Mouse (Mus musculus): ENCODE measurements around the gene Rasgef1b. TPM values are rescaled to one million over a fixed set of nuclear protein-coding genes. Genes with fewer than 3 reads are reported as not detected.

Rasgef1b gene
- polyA plus RNA-seq, 2 experiments = 4.3 to 9.2 TPM

DNA sequence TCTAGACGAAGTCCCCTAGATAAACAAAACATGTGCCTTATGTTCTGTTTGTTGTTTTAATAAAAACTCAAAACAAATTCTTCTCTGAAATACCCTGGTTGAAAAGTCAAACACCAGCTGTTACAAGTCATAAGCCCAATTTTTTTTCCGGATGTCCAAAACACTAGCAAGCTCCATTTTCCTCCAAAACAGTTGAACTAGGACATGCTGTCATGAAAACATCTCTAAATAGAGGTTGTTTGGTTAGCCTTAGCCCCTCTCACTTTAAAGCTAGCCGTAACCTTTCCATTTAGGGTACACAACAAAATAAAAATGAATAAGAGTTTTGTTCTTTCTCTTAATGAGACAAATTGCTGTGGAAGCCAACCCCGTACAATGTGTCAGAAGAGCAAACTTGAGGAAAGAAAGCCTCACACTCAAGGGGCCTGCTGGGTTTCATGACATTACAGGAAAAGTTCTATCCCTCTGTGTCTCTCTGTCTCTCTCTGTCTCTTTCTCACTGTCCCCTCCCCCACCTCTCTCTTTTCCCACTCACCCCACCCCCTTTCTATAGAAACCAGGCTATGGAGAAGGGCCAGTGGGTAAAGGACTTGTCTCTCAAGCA, 467.6 kb downstream of the Rasgef1b start:
- TF ChIP-seq POLR2A (IDR thresholded peaks at IDR 0.05; ENCODE audit: borderline replicate concordance, extremely low read depth, insufficient read depth, insufficient read length) = no peak
- no peak overlapping the region for H3K4me2 ChIP-seq (replicated peaks; ENCODE audit: low read depth, low read length, severe bottlenecking)
- no peaks in the 10 kb centered on the region for H3K27me3 ChIP-seq (ENCODE audit: control insufficient read depth, insufficient read depth, low read length)
- no peak overlapping the region for H3K9ac ChIP-seq (ENCODE audit: low read depth, low read length, severe bottlenecking)
- 77% methylated on average over 4 of the region's 4 CpGs for WGBS
- no peaks in the 10 kb centered on the region for H3K36me3 ChIP-seq (ENCODE audit: control insufficient read depth, insufficient read depth, low read length)
- no peak for DNase-seq (ENCODE audit: low spot score)
- no peaks in the 10 kb centered on the region for H3K9me3 ChIP-seq (ENCODE audit: control insufficient read depth, low read length)
- no peaks in the 10 kb centered on the region for H3K4me1 ChIP-seq (ENCODE audit: control insufficient read depth, insufficient read depth, low read length)
- H3K4me3 ChIP-seq (replicated peaks; ENCODE audit: low read length) = no peak overlapping the region
- ATAC-seq (ENCODE audit: low FRiP score, low read depth) = no peak
- H3K27ac ChIP-seq (replicated peaks; ENCODE audit: low read depth, low read length) = no peak overlapping the region

DNA sequence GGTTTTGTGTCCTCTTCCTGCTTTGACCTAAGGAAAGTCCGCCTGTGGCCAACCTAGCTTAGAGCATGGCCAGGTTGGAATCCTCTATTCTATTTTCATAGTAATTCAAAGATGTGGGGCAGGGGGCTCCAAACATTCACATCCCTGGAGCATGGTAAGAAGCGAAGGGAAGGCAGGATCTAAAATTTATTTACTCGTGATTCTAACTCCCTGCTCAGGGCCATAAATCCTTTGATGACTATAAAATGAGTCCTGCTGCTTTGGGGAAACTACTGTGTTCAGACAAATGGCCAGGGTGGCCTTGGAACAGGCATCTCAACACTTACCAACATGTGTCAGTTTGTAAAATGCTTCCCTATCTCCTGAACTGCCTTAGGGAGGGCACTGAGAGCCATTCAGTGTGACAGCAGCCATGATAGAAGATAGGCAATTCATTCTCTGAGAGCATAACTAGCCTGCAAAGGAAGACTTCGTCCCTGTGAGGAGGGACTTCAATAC, 470.8 kb downstream of the Rasgef1b start:
- DNase-seq (ENCODE audit: low spot score) = no peak
- Histone ChIP-seq H3K4me3 (replicated peaks; ENCODE audit: low read length) (no peak overlapping the region), H3K9me3 (ENCODE audit: control insufficient read depth, low read length) (no peaks in the 10 kb centered on the region), H3K27ac (replicated peaks; ENCODE audit: low read depth, low read length) (no peak overlapping the region), H3K4me2 (replicated peaks; ENCODE audit: low read depth, low read length, severe bottlenecking) (no peak overlapping the region), H3K36me3 (ENCODE audit: control insufficient read depth, insufficient read depth, low read length) (no peaks in the 10 kb centered on the region), H3K4me1 (ENCODE audit: control insufficient read depth, insufficient read depth, low read length) (no peaks in the 10 kb centered on the region), H3K9ac (ENCODE audit: low read depth, low read length, severe bottlenecking) (no peak overlapping the region), H3K27me3 (ENCODE audit: control insufficient read depth, insufficient read depth, low read length) (no peaks in the 10 kb centered on the region)
- WGBS = 50% methylated on average over 4 of the region's 4 CpGs
- no peak for TF ChIP-seq POLR2A (IDR thresholded peaks at IDR 0.05; ENCODE audit: borderline replicate concordance, extremely low read depth, insufficient read depth, insufficient read length)
- no peak for ATAC-seq (ENCODE audit: low FRiP score, low read depth)

DNA sequence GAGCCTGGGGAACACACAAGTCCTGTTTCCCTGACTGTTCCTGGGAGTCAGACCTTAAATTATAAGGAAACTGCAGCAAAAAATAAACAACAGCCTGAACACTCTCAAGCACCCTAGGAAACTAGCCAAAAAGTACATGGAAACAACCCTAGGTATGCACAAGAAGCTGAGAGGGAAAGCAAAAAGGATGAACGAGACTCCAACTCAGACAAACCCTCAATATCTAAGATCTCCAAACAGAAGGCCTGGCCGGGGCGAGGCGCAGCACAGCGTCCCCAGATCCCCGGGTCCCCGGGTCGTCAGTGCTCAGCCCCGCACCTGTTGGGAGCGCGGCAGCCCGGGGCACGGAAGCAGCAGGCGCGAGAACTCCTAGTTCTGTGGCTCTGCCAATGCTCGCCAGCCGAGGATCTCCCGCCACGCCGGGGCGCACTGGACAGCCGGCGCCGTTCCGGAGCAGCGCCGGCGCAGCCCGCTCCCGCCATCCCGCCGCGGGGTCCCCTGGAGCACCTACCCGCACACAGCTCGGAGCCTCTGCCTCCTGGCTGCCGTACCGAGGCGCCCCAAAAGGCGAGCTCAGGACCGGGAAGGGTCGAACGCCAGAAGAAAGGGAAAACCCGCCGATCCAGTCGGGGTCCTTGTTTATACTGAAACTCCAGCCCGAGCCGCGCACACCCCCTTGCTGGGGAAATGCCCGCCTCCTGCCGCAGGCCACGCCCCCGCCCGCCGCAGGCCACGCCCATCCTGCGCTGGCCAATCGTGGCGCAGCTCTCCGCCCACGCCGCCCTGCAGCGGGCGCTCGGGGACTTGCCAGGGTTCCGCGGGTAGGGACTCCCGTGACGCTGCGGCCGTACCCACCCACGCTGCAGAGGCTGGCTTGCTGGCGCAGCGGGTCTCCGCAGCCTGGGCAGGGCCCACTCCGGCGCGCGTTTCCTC, 476.4 kb downstream of the Rasgef1b start:
- Histone ChIP-seq H3K27ac (replicated peaks; ENCODE audit: low read depth, low read length) (peak overlapping the region; percentile 61), H3K36me3 (ENCODE audit: control insufficient read depth, insufficient read depth, low read length) (no peaks in the 10 kb centered on the region), H3K9ac (ENCODE audit: low read depth, low read length, severe bottlenecking) (peak overlapping the region; percentile 66), H3K4me2 (replicated peaks; ENCODE audit: low read depth, low read length, severe bottlenecking) (peak overlapping the region; percentile 90), H3K9me3 (ENCODE audit: control insufficient read depth, low read length) (no peaks in the 10 kb centered on the region), H3K27me3 (ENCODE audit: control insufficient read depth, insufficient read depth, low read length) (no peaks in the 10 kb centered on the region), H3K4me1 (ENCODE audit: control insufficient read depth, insufficient read depth, low read length) (peaks cover 11% of the 10 kb centered on the region; the same call in 1 of the 2 replicates), H3K4me3 (replicated peaks; ENCODE audit: low read length) (peak overlapping the region; percentile 68)
- under 1% methylated on average over 63 of the region's 78 CpGs for WGBS
- peak; percentile 95 for ATAC-seq (ENCODE audit: low FRiP score, low read depth)
- peak; percentile 59; the same call in 1 of the 2 replicates for TF ChIP-seq POLR2A (IDR thresholded peaks at IDR 0.05; ENCODE audit: borderline replicate concordance, extremely low read depth, insufficient read depth, insufficient read length)
- DNase-seq (ENCODE audit: low spot score) = peak; percentile 85

DNA sequence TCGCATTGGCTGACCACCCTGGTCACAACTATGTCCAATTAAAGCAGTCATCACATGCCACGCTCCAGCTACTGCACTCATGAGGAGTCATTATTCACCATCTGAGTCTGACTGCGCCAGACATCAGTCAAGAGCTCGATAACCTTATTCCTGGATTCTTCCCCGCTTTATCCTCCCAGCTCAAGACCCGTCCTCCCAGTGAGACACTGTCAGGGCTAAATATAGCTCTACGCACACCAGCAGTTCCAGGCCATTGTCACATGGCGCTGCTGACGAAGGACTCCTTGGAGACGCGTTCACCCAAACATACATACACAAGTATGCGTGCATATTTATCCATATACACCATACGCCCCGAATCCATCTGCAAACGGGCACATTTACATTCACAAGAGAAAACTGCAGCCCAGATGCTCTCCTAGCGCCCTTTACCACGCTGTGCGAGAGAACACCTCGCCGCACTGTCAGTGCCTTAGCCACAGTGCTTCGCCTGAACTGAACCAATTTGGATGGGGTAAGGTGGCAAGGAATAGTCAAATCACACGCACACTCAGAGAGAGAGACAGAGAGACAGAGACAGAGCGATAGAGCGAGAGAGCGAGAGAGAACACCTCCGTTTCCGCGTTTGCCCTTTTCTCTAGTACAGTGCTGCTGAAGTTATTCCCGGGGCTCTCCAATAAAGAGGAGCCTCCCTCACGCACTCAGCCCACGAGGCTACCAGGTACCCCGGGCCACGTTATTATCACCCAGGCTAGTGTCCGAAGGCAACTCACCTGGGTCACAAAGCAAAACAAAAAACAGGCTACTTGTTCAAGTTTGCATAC, 477.3 kb downstream of the Rasgef1b start:
- peak overlapping the region; percentile 68 for H3K4me3 ChIP-seq (replicated peaks; ENCODE audit: low read length)
- no peak overlapping the region for H3K27ac ChIP-seq (replicated peaks; ENCODE audit: low read depth, low read length)
- H3K27me3 ChIP-seq (ENCODE audit: control insufficient read depth, insufficient read depth, low read length) = no peaks in the 10 kb centered on the region
- DNase-seq (ENCODE audit: low spot score) (no peak), ATAC-seq (ENCODE audit: low FRiP score, low read depth) (no peak)
- peaks cover 17% of the 10 kb centered on the region; the same call in 1 of the 2 replicates for H3K4me1 ChIP-seq (ENCODE audit: control insufficient read depth, insufficient read depth, low read length)
- H3K9me3 ChIP-seq (ENCODE audit: control insufficient read depth, low read length) = no peaks in the 10 kb centered on the region
- peak overlapping the region; percentile 66 for H3K9ac ChIP-seq (ENCODE audit: low read depth, low read length, severe bottlenecking)
- no peaks in the 10 kb centered on the region for H3K36me3 ChIP-seq (ENCODE audit: control insufficient read depth, insufficient read depth, low read length)
- WGBS = 3% methylated on average over 34 of the region's 34 CpGs
- no peak for TF ChIP-seq POLR2A (IDR thresholded peaks at IDR 0.05; ENCODE audit: borderline replicate concordance, extremely low read depth, insufficient read depth, insufficient read length)
- peak overlapping the region; percentile 90 for H3K4me2 ChIP-seq (replicated peaks; ENCODE audit: low read depth, low read length, severe bottlenecking)

DNA sequence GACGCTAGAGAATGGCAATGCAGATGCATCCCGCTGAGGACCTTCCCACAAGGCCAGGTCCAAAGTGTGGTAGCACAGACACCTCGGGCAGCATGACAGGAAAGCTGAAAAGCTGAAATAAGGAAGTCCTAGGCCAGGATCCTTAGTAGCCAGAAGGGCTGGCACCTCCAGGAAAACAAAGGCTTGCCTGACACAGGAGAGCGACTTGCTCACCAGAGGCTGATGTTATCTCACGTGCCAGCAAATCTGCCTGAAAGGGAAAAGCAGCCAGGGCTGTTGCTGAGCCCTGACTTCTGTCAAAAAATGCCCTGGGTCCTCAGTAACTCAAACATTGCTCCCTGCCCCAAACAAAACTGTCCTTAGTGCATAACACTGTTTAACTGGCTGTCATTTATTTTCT, 478.0 kb downstream of the Rasgef1b start:
- 34% methylated on average over 5 of the region's 5 CpGs for WGBS
- Histone ChIP-seq H3K4me2 (replicated peaks; ENCODE audit: low read depth, low read length, severe bottlenecking) (peak overlapping the region; percentile 90), H3K9ac (ENCODE audit: low read depth, low read length, severe bottlenecking) (no peak overlapping the region), H3K9me3 (ENCODE audit: control insufficient read depth, low read length) (no peaks in the 10 kb centered on the region), H3K4me1 (ENCODE audit: control insufficient read depth, insufficient read depth, low read length) (peaks cover 17% of the 10 kb centered on the region; the same call in 1 of the 2 replicates), H3K27me3 (ENCODE audit: control insufficient read depth, insufficient read depth, low read length) (no peaks in the 10 kb centered on the region), H3K27ac (replicated peaks; ENCODE audit: low read depth, low read length) (no peak overlapping the region), H3K4me3 (replicated peaks; ENCODE audit: low read length) (peak overlapping the region; percentile 68), H3K36me3 (ENCODE audit: control insufficient read depth, insufficient read depth, low read length) (no peaks in the 10 kb centered on the region)
- no peak for TF ChIP-seq POLR2A (IDR thresholded peaks at IDR 0.05; ENCODE audit: borderline replicate concordance, extremely low read depth, insufficient read depth, insufficient read length)
- DNase-seq (ENCODE audit: low spot score) (no peak), ATAC-seq (ENCODE audit: low FRiP score, low read depth) (no peak)
